Comparison of ENCODE assay signal across 17 mouse cellular contexts in genomic region chr10:46273846-46274245, GRCm38 (mm10).
"Had no signal": no experiment of that assay in that cellular context is flagged by ENCODE, and none has a peak within 500 bp of the region (broad histone marks: within the 10 kb centered on the region; RNA-seq: fewer than 3 reads in every experiment).

No protein-coding gene starts in this region.

- ATAC-seq: liver, embryonic 12.5 days; midbrain, embryonic 16.5 days had no signal

- H3K9ac ChIP-seq: limb, embryonic 13.5 days; liver, embryonic 12.5 days; liver, embryonic 15.5 days; lung, embryonic 15.5 days had no signal

- H3K4me2 ChIP-seq: limb, embryonic 13.5 days; liver, embryonic 12.5 days; liver, embryonic 15.5 days; lung, embryonic 15.5 days had no signal

- H3K4me3 ChIP-seq: limb, embryonic 10.5 days; limb, embryonic 13.5 days; liver, embryonic 12.5 days; liver, embryonic 15.5 days; lung, embryonic 15.5 days; megakaryocyte, embryonic 14.5 days; midbrain, embryonic 10.5 days had no signal

- H3K9me3 ChIP-seq: limb, embryonic 10.5 days; limb, embryonic 13.5 days; liver, embryonic 12.5 days; liver, embryonic 15.5 days; lung, embryonic 15.5 days; midbrain, embryonic 10.5 days had no signal

- DNase-seq: kidney, adult 9 months; kidney, postnatal 14 days; kidney, postnatal 4 days; liver; lung, adult 18-20 months; lung, postnatal 10 days; lung, postnatal 36 days; thymus, adult 18-20 months; thymus, postnatal 36 days had no signal

- H3K4me1 ChIP-seq: limb, embryonic 10.5 days; limb, embryonic 13.5 days; liver, embryonic 12.5 days; liver, embryonic 15.5 days; lung, embryonic 15.5 days; megakaryocyte, embryonic 14.5 days had no signal

- H3K27me3 ChIP-seq: limb, embryonic 13.5 days; liver, embryonic 12.5 days; liver, embryonic 15.5 days; lung, embryonic 15.5 days; megakaryocyte, embryonic 14.5 days had no signal

- H3K27ac ChIP-seq: limb, embryonic 10.5 days; limb, embryonic 13.5 days; liver, embryonic 12.5 days; liver, embryonic 15.5 days; lung, embryonic 15.5 days; midbrain, embryonic 10.5 days had no signal

- H3K36me3 ChIP-seq: limb, embryonic 10.5 days; limb, embryonic 13.5 days; liver, embryonic 12.5 days; liver, embryonic 15.5 days; lung, embryonic 15.5 days; midbrain, embryonic 10.5 days had no signal
